ENCODE assay signal across 24 mouse cellular contexts in the genomic region with DNA sequence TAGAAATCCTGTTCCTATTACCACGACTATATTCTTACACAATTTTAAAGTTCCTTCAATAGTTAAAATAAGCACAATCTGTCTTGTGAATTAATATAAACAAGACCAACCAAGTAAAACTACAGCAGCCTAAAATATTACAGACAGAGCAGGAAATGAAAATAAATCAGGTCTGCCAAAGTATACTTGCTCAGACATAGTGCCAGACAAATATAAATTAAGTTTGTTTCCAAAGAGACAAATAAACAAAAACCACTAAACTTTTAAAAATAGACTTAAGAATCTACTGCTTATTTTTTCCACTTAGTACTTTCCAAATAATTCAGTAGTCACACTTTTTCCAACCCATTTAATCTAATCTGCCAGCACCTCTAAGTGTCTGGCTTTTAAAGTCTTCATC. TPM values are rescaled to one million over a fixed set of nuclear protein-coding genes. Genes with fewer than 3 reads are reported as not detected.
DNase-seq lines count a peak whose midpoint lies in the region; ATAC-seq and TF ChIP-seq lines count a peak whose summit lies in the region.
"Had no signal": no experiment of that assay in that cellular context is flagged by ENCODE, and none has a peak within 500 bp of the region (broad histone marks: within the 10 kb centered on the region; RNA-seq: fewer than 3 reads in every experiment).

No protein-coding gene starts in this region.

- H3K4me2 ChIP-seq in limb, embryonic 15.5 days, result no peak overlapping the region
- H3K4me2 ChIP-seq in lung, postnatal 0 days (replicated peaks; ENCODE audit: low read depth, low read length), result no peak overlapping the region
- H3K4me2 ChIP-seq: embryonic facial prominence, embryonic 15.5 days; heart, embryonic 12.5 days; hindbrain, embryonic 14.5 days had no signal

- no peak overlapping the region for H3K4me3 ChIP-seq in heart, adult 2 months
- H3K4me3 ChIP-seq in heart, embryonic 10.5 days, result no peak overlapping the region
- H3K4me3 ChIP-seq in limb, embryonic 15.5 days, result no peak overlapping the region
- no peak overlapping the region for H3K4me3 ChIP-seq in limb, embryonic 10.5 days
- no peak overlapping the region for H3K4me3 ChIP-seq in lung, postnatal 0 days (ENCODE audit: low read depth, low read length)
- H3K4me3 ChIP-seq: embryonic facial prominence, embryonic 15.5 days; erythroblast, embryonic 14.5 days; forebrain, embryonic 10.5 days; heart, embryonic 12.5 days; hindbrain, embryonic 10.5 days had no signal

- WGBS in heart, adult 2 months, result 48% methylated on average over 1 of the region's 1 CpGs
- 86% methylated on average over 1 of the region's 1 CpGs for WGBS in heart, embryonic 10.5 days
- 60% methylated on average over 1 of the region's 1 CpGs for WGBS in limb, embryonic 15.5 days
- WGBS in limb, embryonic 10.5 days, result 88% methylated on average over 1 of the region's 1 CpGs
- 8% methylated on average over 1 of the region's 1 CpGs for WGBS in lung, postnatal 0 days

- H3K9me3 ChIP-seq in heart, embryonic 10.5 days, result no peaks in the 10 kb centered on the region
- H3K9me3 ChIP-seq in limb, embryonic 15.5 days, result no peaks in the 10 kb centered on the region
- no peaks in the 10 kb centered on the region for H3K9me3 ChIP-seq in limb, embryonic 10.5 days (replicated peaks)
- H3K9me3 ChIP-seq in lung, postnatal 0 days (ENCODE audit: low read length), result no peaks in the 10 kb centered on the region
- H3K9me3 ChIP-seq: embryonic facial prominence, embryonic 15.5 days; forebrain, embryonic 10.5 days; heart, embryonic 12.5 days; hindbrain, embryonic 10.5 days had no signal

- no peak for TF ChIP-seq CTCF in heart, adult 2 months (IDR thresholded peaks at IDR 0.05)
- TF ChIP-seq CTCF in lung, postnatal 0 days (IDR thresholded peaks at IDR 0.05), result no peak

- peak overlapping the region; percentile 2; the same call in 1 of the 2 replicates for H3K27ac ChIP-seq in heart, adult 2 months
- no peak overlapping the region for H3K27ac ChIP-seq in heart, embryonic 10.5 days
- H3K27ac ChIP-seq in limb, embryonic 15.5 days, result peak overlapping the region; percentile 47; the same call in 1 of the 2 replicates
- no peak overlapping the region for H3K27ac ChIP-seq in limb, embryonic 10.5 days
- H3K27ac ChIP-seq in lung, postnatal 0 days (ENCODE audit: low read length), result 0 out of 2 replicates have a peak overlapping the region, but pooled peaks have one; percentile 20
- H3K27ac ChIP-seq: embryonic facial prominence, embryonic 15.5 days; forebrain, embryonic 10.5 days; hindbrain, embryonic 10.5 days; hindbrain, embryonic 14.5 days had no signal

- H3K9ac ChIP-seq in heart, adult 2 months (ENCODE audit: low read depth, low read length), result no peak overlapping the region
- H3K9ac ChIP-seq in limb, embryonic 15.5 days, result no peak overlapping the region
- H3K9ac ChIP-seq in lung, postnatal 0 days (replicated peaks; ENCODE audit: low read depth), result no peak overlapping the region
- H3K9ac ChIP-seq: embryonic facial prominence, embryonic 15.5 days; heart, embryonic 12.5 days; hindbrain, embryonic 14.5 days had no signal

- no peak for TF ChIP-seq EP300 in heart, adult 2 months (IDR thresholded peaks at IDR 0.05; ENCODE audit: insufficient read depth, low read depth, low read length)
- peak; percentile 14; the same call in 1 of the 2 replicates for TF ChIP-seq EP300 in lung, postnatal 0 days (IDR thresholded peaks at IDR 0.05)

- peaks cover 2% of the 10 kb centered on the region; the same call in 1 of the 2 replicates for H3K79me2 ChIP-seq in heart, adult 2 months (replicated peaks; ENCODE audit: control insufficient read depth, insufficient read depth, low read length)

- no peak for TF ChIP-seq POLR2A in heart, adult 2 months (IDR thresholded peaks at IDR 0.05; ENCODE audit: insufficient read depth, low read depth, low read length)

- no peak for DNase-seq in heart, adult 2 months
- DNase-seq in heart, embryonic 10.5 days (ENCODE audit: low spot score), result no peak
- DNase-seq in limb, embryonic 10.5 days (ENCODE audit: low spot score), result no peak
- DNase-seq in lung, postnatal 0 days (ENCODE audit: low spot score), result peak; percentile 64
- no peak for DNase-seq in lung, postnatal 10 days
- no peak for DNase-seq in right cerebral cortex, postnatal 25 days
- DNase-seq: adrenal gland, adult 2 months; adrenal gland, postnatal 25 days; cerebellum, adult 18-20 months; cerebellum, adult 9-11 months; cerebellum, postnatal 36 days; gastrocnemius, postnatal 10 days; heart, adult 18-20 months had no signal

- H3K36me3 ChIP-seq in heart, adult 2 months (ENCODE audit: control insufficient read depth, insufficient read depth, low read length), result no peaks in the 10 kb centered on the region
- peaks cover 27% of the 10 kb centered on the region for H3K36me3 ChIP-seq in heart, embryonic 10.5 days
- H3K36me3 ChIP-seq in limb, embryonic 15.5 days, result peaks cover 18% of the 10 kb centered on the region
- peaks cover 79% of the 10 kb centered on the region for H3K36me3 ChIP-seq in limb, embryonic 10.5 days
- no peaks in the 10 kb centered on the region for H3K36me3 ChIP-seq in lung, postnatal 0 days (ENCODE audit: insufficient read depth, low read length)

- intact Hi-C loops in heart, adult 2 months (cut with DNase I), result no loop called here

- ATAC-seq in limb, embryonic 15.5 days (ENCODE audit: insufficient number of reproducible peaks, low FRiP score, low TSS enrichment, low read depth), result no peak
- ATAC-seq in lung, postnatal 0 days, result peak; percentile 37; the same call in 1 of the 2 replicates
- ATAC-seq: activated CD4-positive, CD25-positive, alpha-beta regulatory T cell, adult 4 months; forebrain, embryonic 14.5 days; Patski had no signal

- no peaks in the 10 kb centered on the region for H3K27me3 ChIP-seq in heart, adult 2 months (ENCODE audit: control insufficient read depth, insufficient read depth, low read length)
- H3K27me3 ChIP-seq in heart, embryonic 10.5 days (ENCODE audit: insufficient read depth, poor library complexity, severe bottlenecking), result no peaks in the 10 kb centered on the region
- H3K27me3 ChIP-seq in limb, embryonic 15.5 days, result no peaks in the 10 kb centered on the region
- no peaks in the 10 kb centered on the region for H3K27me3 ChIP-seq in limb, embryonic 10.5 days (ENCODE audit: low read depth, poor library complexity, severe bottlenecking)
- H3K27me3 ChIP-seq in lung, postnatal 0 days (replicated peaks; ENCODE audit: insufficient read depth, low read length), result no peaks in the 10 kb centered on the region
- H3K27me3 ChIP-seq: CH12.LX; embryonic facial prominence, embryonic 15.5 days; heart, embryonic 12.5 days; Patski had no signal

- H3K4me1 ChIP-seq in heart, adult 2 months (ENCODE audit: control insufficient read depth, insufficient read depth, low read length), result no peaks in the 10 kb centered on the region; the same call in 1 of the 2 replicates
- H3K4me1 ChIP-seq in heart, embryonic 10.5 days, result peaks cover 6% of the 10 kb centered on the region; the same call in 1 of the 2 replicates
- peaks cover 3% of the 10 kb centered on the region; the same call in 1 of the 2 replicates for H3K4me1 ChIP-seq in limb, embryonic 15.5 days
- H3K4me1 ChIP-seq in limb, embryonic 10.5 days, result no peaks in the 10 kb centered on the region
- peaks cover 5% of the 10 kb centered on the region; the same call in 1 of the 2 replicates for H3K4me1 ChIP-seq in lung, postnatal 0 days (ENCODE audit: insufficient read depth, low read depth, low read length)
- H3K4me1 ChIP-seq: forebrain, embryonic 10.5 days; hindbrain, embryonic 10.5 days had no signal

RNA-seq across cellular contexts. Expression of gene Maco1, which starts 32.1 kb away (rescaled TPM):
- total RNA-seq in heart, adult 2 months (2021), result 10 to 100 TPM; 16.9 to 23.4 TPM
- 5.5 and 9.2 TPM in 2 replicates for polyA plus RNA-seq in heart, adult 2 months (2012; rRNA removed)
- polyA plus RNA-seq in heart, embryonic 10.5 days (2016; fragmentation: Nextera tagmentation; extraction: Ambion mirVana), result 21.7 and 31.4 TPM in 2 replicates
- 39.1 and 44.7 TPM in 2 replicates for polyA plus RNA-seq in limb, embryonic 15.5 days (2015; fragmentation: Nextera tagmentation; extraction: Ambion mirVana)
- polyA plus RNA-seq in limb, embryonic 10.5 days (2016; fragmentation: Nextera tagmentation; extraction: Ambion mirVana), result 38.1 and 48.2 TPM in 2 replicates
- polyA plus RNA-seq in lung, postnatal 0 days (2015; fragmentation: Nextera tagmentation; extraction: Ambion mirVana), result 32.5 and 33.1 TPM in 2 replicates

RNA-seq across cellular contexts. Expression of gene Rhd, which starts 43.3 kb away (rescaled TPM):
- 1 to 10 TPM; 3.2 to 5.7 TPM for total RNA-seq in heart, adult 2 months (2021)
- 5.8 and 6.0 TPM in 2 replicates for polyA plus RNA-seq in heart, adult 2 months (2012; rRNA removed)
- 24.2 and 38.7 TPM in 2 replicates for polyA plus RNA-seq in heart, embryonic 10.5 days (2016; fragmentation: Nextera tagmentation; extraction: Ambion mirVana)
- polyA plus RNA-seq in limb, embryonic 15.5 days (2015; fragmentation: Nextera tagmentation; extraction: Ambion mirVana), result 2.7 and 4.0 TPM in 2 replicates
- 9.7 and 9.8 TPM in 2 replicates for polyA plus RNA-seq in limb, embryonic 10.5 days (2016; fragmentation: Nextera tagmentation; extraction: Ambion mirVana)
- polyA plus RNA-seq in lung, postnatal 0 days (2015; fragmentation: Nextera tagmentation; extraction: Ambion mirVana), result 1.5 and 2.8 TPM in 2 replicates
- total RNA-seq: adrenal gland, adult 2 months had no signal

RNA-seq across cellular contexts. Expression of gene Ldlrap1, which starts 53.2 kb away (rescaled TPM):
- total RNA-seq in heart, adult 2 months (2021), result 10 to 100 TPM; 11.5 to 12.6 TPM
- 12.4 and 14.1 TPM in 2 replicates for polyA plus RNA-seq in heart, adult 2 months (2012; rRNA removed)
- 17.6 and 17.8 TPM in 2 replicates for polyA plus RNA-seq in heart, embryonic 10.5 days (2016; fragmentation: Nextera tagmentation; extraction: Ambion mirVana)
- 31.8 and 33.9 TPM in 2 replicates for polyA plus RNA-seq in limb, embryonic 15.5 days (2015; fragmentation: Nextera tagmentation; extraction: Ambion mirVana)
- 14.4 and 20.4 TPM in 2 replicates for polyA plus RNA-seq in limb, embryonic 10.5 days (2016; fragmentation: Nextera tagmentation; extraction: Ambion mirVana)
- polyA plus RNA-seq in lung, postnatal 0 days (2015; fragmentation: Nextera tagmentation; extraction: Ambion mirVana), result 23.5 and 24.4 TPM in 2 replicates

Comparison
In these comparisons a context has a peak if more than half of its experiments do, and no peak if none do; other contexts are left out.
1. H3K27ac ChIP-seq: peak in heart, adult 2 months (single experiment), limb, embryonic 15.5 days (single experiment) and lung, postnatal 0 days (single experiment); none in heart, embryonic 10.5 days (single experiment) and limb, embryonic 10.5 days (single experiment).